In the genomic region with DNA sequence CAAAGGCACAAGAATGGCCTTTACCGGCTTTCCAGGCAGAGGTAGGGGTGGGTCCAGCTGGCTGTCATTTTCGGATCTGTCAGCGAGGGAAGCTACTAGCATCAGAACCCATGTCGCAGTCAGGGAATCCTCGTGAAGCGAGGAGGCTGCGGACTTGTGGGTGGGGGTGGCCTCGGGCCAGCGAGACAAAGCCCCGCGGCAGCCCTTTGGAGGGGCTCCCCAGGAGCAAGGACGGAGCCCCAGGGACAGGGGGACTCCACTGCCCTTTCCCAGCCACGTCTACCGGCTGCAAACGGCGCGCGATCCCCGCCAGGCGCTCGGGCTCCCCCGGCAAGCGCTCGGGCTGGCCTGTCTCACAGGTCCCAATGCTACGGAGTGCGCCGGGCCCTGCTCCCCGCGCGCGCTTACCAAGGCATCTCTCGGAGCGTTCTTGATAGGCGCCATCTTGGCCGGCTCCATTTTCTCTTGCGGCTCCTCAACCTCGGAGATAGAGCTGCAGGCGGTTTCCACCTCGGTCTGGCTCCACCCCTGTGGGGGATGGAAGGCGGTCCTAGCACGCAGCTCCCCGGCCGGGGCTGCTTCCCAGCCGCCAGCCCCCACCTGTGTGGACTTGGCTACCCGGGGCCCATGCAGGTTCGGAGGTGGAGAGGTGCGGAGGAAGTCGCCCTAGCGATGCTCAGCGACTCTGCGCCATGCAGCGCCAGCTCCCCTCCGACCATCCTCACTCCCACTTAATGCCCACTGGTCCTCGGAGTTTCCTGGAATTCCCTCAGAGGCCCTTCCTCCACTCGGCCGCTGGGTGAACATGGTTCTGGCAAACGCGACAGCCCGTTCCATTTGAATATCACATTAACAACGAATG, we compare ENCODE assay signal across 8 mouse cellular contexts. TPM values are rescaled to one million over a fixed set of nuclear protein-coding genes. Genes with fewer than 3 reads are reported as not detected.
DNase-seq lines count a peak whose midpoint lies in the region; ATAC-seq and TF ChIP-seq lines count a peak whose summit lies in the region.

No protein-coding gene starts in this region.

- no peaks in the 10 kb centered on the region for H3K9me3 ChIP-seq in G1E (replicated peaks)
- H3K9me3 ChIP-seq in forebrain, embryonic 16.5 days (ENCODE audit: control insufficient read depth, low read length): peaks cover 3% of the 10 kb centered on the region; the same call in 1 of the 2 replicates

- peaks cover 6% of the 10 kb centered on the region for H3K4me1 ChIP-seq in G1E (ENCODE audit: insufficient read depth, low read depth, low read length)
- no peaks in the 10 kb centered on the region for H3K4me1 ChIP-seq in forebrain, embryonic 16.5 days (replicated peaks; ENCODE audit: control insufficient read depth, insufficient read depth, low read length)
- H3K4me1 ChIP-seq in lung, adult 2 months (ENCODE audit: control insufficient read depth, insufficient read depth, low read length): no peaks in the 10 kb centered on the region

- TF ChIP-seq CTCF in G1E (IDR thresholded peaks at IDR 0.05; ENCODE audit: low read depth, low read length): no peak
- peak; percentile 47 for TF ChIP-seq CTCF in layer of hippocampus, adult 2 months (conservative IDR thresholded peaks at IDR 0.05)
- no peak for TF ChIP-seq CTCF in lung, adult 2 months (IDR thresholded peaks at IDR 0.05; ENCODE audit: insufficient read depth, low read length)

- H3K27me3 ChIP-seq in G1E (ENCODE audit: insufficient read depth, low read length): no peaks in the 10 kb centered on the region
- no peaks in the 10 kb centered on the region for H3K27me3 ChIP-seq in forebrain, embryonic 16.5 days (replicated peaks; ENCODE audit: control insufficient read depth, insufficient read depth, low read length)

- 23% methylated on average over 58 of the region's 60 CpGs for WGBS in forebrain, embryonic 16.5 days
- WGBS in lung, adult 2 months: 39% methylated on average over 60 of the region's 60 CpGs

- H3K27ac ChIP-seq in forebrain, embryonic 16.5 days (ENCODE audit: low read length): peak overlapping the region; percentile 92
- H3K27ac ChIP-seq in layer of hippocampus, adult 2 months: peak overlapping the region; percentile 96

- intact Hi-C loops in heart, postnatal 36 days (cut with DNase I): no loop called here

- H3K4me2 ChIP-seq in forebrain, embryonic 16.5 days (ENCODE audit: low read length): peak overlapping the region; percentile 54

- H3K36me3 ChIP-seq in G1E (replicated peaks): peaks cover 6% of the 10 kb centered on the region
- no peaks in the 10 kb centered on the region for H3K36me3 ChIP-seq in forebrain, embryonic 16.5 days (ENCODE audit: control insufficient read depth, insufficient read depth)

- ATAC-seq in G1E (ENCODE audit: extremely low read depth, insufficient number of reproducible peaks, low FRiP score, poor library complexity, severe bottlenecking): peak; percentile 82
- ATAC-seq in forebrain, embryonic 16.5 days: peak; percentile 96
- ATAC-seq in neutrophil, adult 5-6 weeks (ENCODE audit: extremely low read depth, insufficient number of reproducible peaks, low FRiP score, poor library complexity, severe bottlenecking): peak; percentile 85

- H3K4me3 ChIP-seq in G1E (ENCODE audit: low read depth, low read length): peak overlapping the region; percentile 75
- peak overlapping the region; percentile 64 for H3K4me3 ChIP-seq in forebrain, embryonic 16.5 days (replicated peaks; ENCODE audit: low read length)
- peak overlapping the region; percentile 72 for H3K4me3 ChIP-seq in layer of hippocampus, adult 2 months
- peak overlapping the region; percentile 80 for H3K4me3 ChIP-seq in lung, adult 2 months (replicated peaks; ENCODE audit: extremely low read depth, low read depth, low read length)

- TF ChIP-seq POLR2A in lung, adult 2 months (IDR thresholded peaks at IDR 0.05; ENCODE audit: borderline replicate concordance, extremely low read depth, low read depth, low read length): peak; percentile 38; the same call in 1 of the 2 replicates

- peak overlapping the region; percentile 85 for H3K9ac ChIP-seq in forebrain, embryonic 16.5 days (replicated peaks; ENCODE audit: low read depth, low read length)

- DNase-seq in G1E (ENCODE audit: low spot score): peak; percentile 78
- DNase-seq in cerebellum, adult 11-12 months: peak; percentile 88
- peak; percentile 63 to 67 for DNase-seq in heart, postnatal 36 days
- DNase-seq in layer of hippocampus, adult 2 months (ENCODE audit: low spot score in 2 of 2): peak; percentile 70 to 71
- peak; percentile 61 for DNase-seq in lung, adult 2 months
- peak; percentile 77 for DNase-seq in testis, postnatal 14 days (ENCODE audit: low spot score)

RNA-seq across cellular contexts. Expression of a gene that starts 1.6 kb away (rescaled TPM):
- total RNA-seq in G1E (2014; fragmentation: Nextera tagmentation): 26.9 and 33.1 TPM in 2 replicates
- 13.9 and 17.7 TPM in 2 replicates for total RNA-seq in G1E (2017)
- 0.36 and 0.43 TPM in 2 replicates for polyA plus RNA-seq in G1E (2012)
- 14.7 and 16.3 TPM in 2 replicates for polyA plus RNA-seq in forebrain, embryonic 16.5 days (2015; fragmentation: Nextera tagmentation; extraction: Ambion mirVana)
- 10 to 100 TPM in 1 of 2 experiments, 1 to 10 TPM in 1; 7.7 to 10.3 TPM for total RNA-seq in heart, postnatal 36 days (2021)
- total RNA-seq in layer of hippocampus, adult 2 months (2021): 10 to 100 TPM; 23.2 to 23.5 TPM
- 6.2 and 11.0 TPM in 2 replicates for polyA plus RNA-seq in lung, adult 2 months (2012; rRNA removed)
- total RNA-seq in neutrophil, adult 5-6 weeks (2017): 4.3 and 6.6 TPM in 2 replicates

RNA-seq across cellular contexts. Expression of a gene that starts 32.5 kb away (rescaled TPM):
- 667 and 759 TPM in 2 replicates for total RNA-seq in G1E (2014; fragmentation: Nextera tagmentation)
- total RNA-seq in G1E (2017): 1,594 and 1,756 TPM in 2 replicates
- 110 and 118 TPM in 2 replicates for polyA plus RNA-seq in G1E (2012)
- polyA plus RNA-seq in forebrain, embryonic 16.5 days (2015; fragmentation: Nextera tagmentation; extraction: Ambion mirVana): 263 and 264 TPM in 2 replicates
- total RNA-seq in heart, postnatal 36 days (2021): 100 to 1,000 TPM; 485 to 546 TPM
- 100 to 1,000 TPM; 416 to 483 TPM for total RNA-seq in layer of hippocampus, adult 2 months (2021)
- 32.1 and 64.4 TPM in 2 replicates for polyA plus RNA-seq in lung, adult 2 months (2012; rRNA removed)
- total RNA-seq in neutrophil, adult 5-6 weeks (2017): 108 and 109 TPM in 2 replicates

RNA-seq across cellular contexts. Expression of a gene that starts 35.8 kb away (rescaled TPM):
- total RNA-seq in G1E (2014; fragmentation: Nextera tagmentation): not detected in 2 replicates
- not detected in 2 replicates for total RNA-seq in G1E (2017)
- polyA plus RNA-seq in G1E (2012): not detected in 2 replicates
- not detected in 2 replicates for polyA plus RNA-seq in forebrain, embryonic 16.5 days (2015; fragmentation: Nextera tagmentation; extraction: Ambion mirVana)
- not detected for total RNA-seq in heart, postnatal 36 days (2021)
- not detected for total RNA-seq in layer of hippocampus, adult 2 months (2021)
- not detected in 2 replicates for polyA plus RNA-seq in lung, adult 2 months (2012; rRNA removed)
- not detected in 2 replicates for total RNA-seq in neutrophil, adult 5-6 weeks (2017)

Comparison
In these comparisons a context has a peak if more than half of its experiments do, and no peak if none do; other contexts are left out.
1. Peak in every context shown above with its lines: DNase-seq, ATAC-seq, H3K4me3 ChIP-seq and H3K27ac ChIP-seq.